Mouse (Mus musculus) embryonic fibroblast, embryonic 13.5 days (primary cell): ENCODE results near the gene Thada.
A peak's percentile ranks its signal among the peaks of the same experiment; 100 is the strongest.

Experiments
- CTCF ChIP-seq: IDR thresholded peaks from 2 replicates; pipeline ENCODE4 v1.5.1; 2011; ENCODE audit warnings: mild to moderate bottlenecking, control low read depth, low read length, moderate library complexity, borderline replicate concordance; ENCODE audit not compliant: insufficient read depth
- POLR2A ChIP-seq: IDR thresholded peaks from 2 replicates; pipeline ENCODE4 v1.6.1; 2011; ENCODE audit warnings: low read depth, mild to moderate bottlenecking, control low read depth, low read length, moderate library complexity

- TF ChIP-seq CTCF: peak; percentile 88
- no peak for TF ChIP-seq POLR2A
Observed at GRCm38 (mm10) chr17:84190885-84191284, 275.1 kb downstream of the Thada start.
